Mouse (Mus musculus) liver, adult 2 months (tissue): ENCODE data around the gene Rhoq. TPM values are rescaled to one million over a fixed set of nuclear protein-coding genes. Genes with fewer than 3 reads are reported as not detected.

Source experiments
- DNase-seq: peaks from one replicate; pipeline ENCODE4 v3.0.0-alpha.2; 2011; ENCODE audit warnings: low read depth, low spot score; ENCODE audit errors: extremely low read depth
- H3K27ac ChIP-seq: fragments of 200-500 bp; replicated peaks from 2 replicates; pipeline ENCODE4 v1.5.1; 2012; ENCODE audit warnings: low read depth, mild to moderate bottlenecking, control low read depth, inconsistent platforms, low read length; ENCODE audit not compliant: insufficient read depth
- H3K27me3 ChIP-seq: fragments of 200-500 bp; 2 replicates; pipeline ENCODE4 v1.6.1; 2012; ENCODE audit warnings: mild to moderate bottlenecking, moderate library complexity, low read length, inconsistent platforms; ENCODE audit not compliant: control insufficient read depth, insufficient read depth
- H3K36me3 ChIP-seq: fragments of 200-500 bp; 2 replicates; pipeline ENCODE4 v1.6.1; 2012; ENCODE audit warnings: low read length, inconsistent platforms; ENCODE audit not compliant: control insufficient read depth, insufficient read depth
- H3K4me1 ChIP-seq: fragments of 200-500 bp; 2 replicates; pipeline ENCODE4 v1.6.1; 2011; ENCODE audit warnings: low read length; ENCODE audit not compliant: control insufficient read depth, insufficient read depth
- H3K4me3 ChIP-seq: fragments of 200-500 bp; 2 replicates; pipeline ENCODE4 v1.5.1; 2011; ENCODE audit warnings: low read depth, mild to moderate bottlenecking, control low read depth, low read length, moderate library complexity; ENCODE audit not compliant: insufficient read depth
- H3K79me2 ChIP-seq: fragments of 200-500 bp; 2 replicates; pipeline ENCODE4 v1.6.1; 2012; ENCODE audit warnings: inconsistent platforms, mild to moderate bottlenecking, low read length, moderate library complexity; ENCODE audit not compliant: control insufficient read depth, insufficient read depth
- H3K9ac ChIP-seq: fragments of 200-500 bp; 2 replicates; pipeline ENCODE4 v1.6.1; 2012; ENCODE audit warnings: low read depth, mild to moderate bottlenecking, control low read depth, inconsistent platforms, low read length
- CTCF ChIP-seq: fragments of 200-500 bp; IDR thresholded peaks from 2 replicates; pipeline ENCODE4 v1.5.1; 2011; ENCODE audit warnings: low read depth, low read length, control low read depth
- POLR2A ChIP-seq: fragments of 200-500 bp; IDR thresholded peaks from 2 replicates; pipeline ENCODE4 v1.6.1; 2011; ENCODE audit warnings: low read length, control low read depth; ENCODE audit not compliant: insufficient read depth; ENCODE audit errors: extremely low read depth
- WGBS: fragments of 180-500 bp; shearing (Covaris S2); methylation state at CpG from one replicate; pipeline ENCODE4 v1.1.7; 2018; 5-methylcytosine and 5-hydroxymethylcytosine counted together
- polyA plus RNA-seq: library from polyadenylated mRNA; depleted of rRNA; stranded (reverse); fragments of >200 nt; gene quantifications from 2 replicates; pipeline ENCODE4 v1.2.3, GENCODE M21; 2012
- total RNA-seq: library from RNA; depleted of rRNA; stranded (reverse); fragments of >200 nt; gene quantifications from 2 replicates; pipeline ENCODE4 v1.2.3, GENCODE M21; 2014

The Rhoq gene
- total and polyA plus RNA-seq, 2 experiments: 3.2 to 5.2 TPM

GRCm38 (mm10) chr17:86978496-86978895 is 15.6 kb downstream of the Rhoq start:
- Histone ChIP-seq H3K4me3 (no peak overlapping the region), H3K36me3 (no peaks in the 10 kb centered on the region), H3K79me2 (no peaks in the 10 kb centered on the region), H3K27me3 (no peaks in the 10 kb centered on the region), H3K9ac (no peak overlapping the region), H3K4me1 (no peaks in the 10 kb centered on the region), H3K27ac (no peak overlapping the region)
- WGBS: 89% methylated on average over 6 of the region's 6 CpGs
- no peak for TF ChIP-seq CTCF
- no peak for DNase-seq

- H3K36me3 ChIP-seq: no peaks in the 10 kb centered on the region
- TF ChIP-seq CTCF: no peak
- no peak for TF ChIP-seq POLR2A
- no peak overlapping the region for H3K27ac ChIP-seq
- H3K4me1 ChIP-seq: no peaks in the 10 kb centered on the region
- WGBS: 100% methylated on average over 1 of the region's 1 CpGs
- no peak overlapping the region for H3K9ac ChIP-seq
- H3K79me2 ChIP-seq: no peaks in the 10 kb centered on the region
- no peak overlapping the region for H3K4me3 ChIP-seq
- H3K27me3 ChIP-seq: no peaks in the 10 kb centered on the region
- no peak for DNase-seq
Measured at GRCm38 (mm10) chr17:86981205-86981604, 18.3 kb downstream of the Rhoq start.

GRCm38 (mm10) chr17:86981701-86982100 is 18.8 kb downstream of the Rhoq start:
- no peak overlapping the region for H3K9ac ChIP-seq
- no peak overlapping the region for H3K4me3 ChIP-seq
- no peaks in the 10 kb centered on the region for H3K27me3 ChIP-seq
- H3K79me2 ChIP-seq: no peaks in the 10 kb centered on the region
- no peak for DNase-seq
- no peaks in the 10 kb centered on the region for H3K4me1 ChIP-seq
- no peak overlapping the region for H3K27ac ChIP-seq
- no peak for TF ChIP-seq CTCF
- no peak for TF ChIP-seq POLR2A
- WGBS: 99% methylated on average over 2 of the region's 2 CpGs
- no peaks in the 10 kb centered on the region for H3K36me3 ChIP-seq

GRCm38 (mm10) chr17:86982497-86982896 is 19.6 kb downstream of the Rhoq start:
- H3K9ac ChIP-seq: no peak overlapping the region

GRCm38 (mm10) chr17:86986449-86987138 is 23.7 kb downstream of the Rhoq start:
- Histone ChIP-seq H3K9ac (no peak overlapping the region), H3K79me2 (no peaks in the 10 kb centered on the region), H3K4me3 (no peak overlapping the region), H3K27ac (no peak overlapping the region), H3K4me1 (no peaks in the 10 kb centered on the region), H3K36me3 (no peaks in the 10 kb centered on the region), H3K27me3 (no peaks in the 10 kb centered on the region)
- no peak for DNase-seq
- 85% methylated on average over 17 of the region's 17 CpGs for WGBS
- TF ChIP-seq POLR2A: no peak

More at GRCm38 (mm10) chr17:86982497-86982896, 19.6 kb downstream of the Rhoq start:
- Histone ChIP-seq H3K79me2 (no peaks in the 10 kb centered on the region), H3K4me3 (no peak overlapping the region), H3K4me1 (no peaks in the 10 kb centered on the region), H3K36me3 (no peaks in the 10 kb centered on the region), H3K27me3 (no peaks in the 10 kb centered on the region), H3K27ac (no peak overlapping the region)
- 61% methylated on average over 9 of the region's 9 CpGs for WGBS
- no peak for TF ChIP-seq POLR2A
- TF ChIP-seq CTCF: no peak
- no peak for DNase-seq

GRCm38 (mm10) chr17:86988161-86988560 is 25.3 kb downstream of the Rhoq start:
- Histone ChIP-seq H3K36me3 (no peaks in the 10 kb centered on the region), H3K4me3 (no peak overlapping the region), H3K9ac (no peak overlapping the region), H3K4me1 (no peaks in the 10 kb centered on the region), H3K79me2 (no peaks in the 10 kb centered on the region), H3K27ac (no peak overlapping the region), H3K27me3 (no peaks in the 10 kb centered on the region)
- WGBS: 92% methylated on average over 5 of the region's 5 CpGs
- no peak for DNase-seq
- TF ChIP-seq CTCF (no peak), POLR2A (no peak)
